Mouse (Mus musculus) embryo, embryonic 10.5 days (tissue): ENCODE data around the gene Tkfc.

Source experiments
- DNase-seq: peaks from one replicate; pipeline ENCODE4 v3.0.0-alpha.2; 2015; ENCODE audit warnings: low spot score

The Tkfc gene

GRCm38 (mm10) chr19:10605293-10605900 lies at the start of gene Tkfc, which contains the start of gene Ddb1:
Gene Tkfc, minus strand, starts transcription at chr19:10605654.
Gene Ddb1, plus strand, starts transcription at chr19:10605327.
- DNase-seq = peak; percentile 100

- DNase-seq = no peak
Observed at GRCm38 (mm10) chr19:10648156-10648555, 42.7 kb upstream of the Tkfc start.

DNA sequence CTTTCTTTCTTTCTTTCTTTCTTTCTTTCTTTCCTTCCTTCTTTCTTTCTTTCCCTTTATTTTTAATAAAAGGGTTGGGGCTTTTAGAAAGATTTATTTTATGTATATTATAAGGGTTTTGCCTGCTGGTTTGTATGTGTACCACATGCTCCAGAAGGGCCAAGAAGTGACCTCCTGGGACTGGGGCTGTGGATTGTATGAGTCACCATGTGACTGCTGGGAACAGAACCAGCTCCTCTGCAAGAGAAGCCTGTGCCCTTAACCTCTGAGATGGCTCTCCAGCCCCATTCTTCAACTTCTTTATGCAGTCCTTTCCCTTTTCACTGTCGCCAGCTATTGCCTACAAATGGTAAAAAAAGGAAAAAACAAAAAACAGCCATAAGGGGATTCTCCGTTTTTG lies 40.2 kb upstream of the Tkfc start:
- no peak for DNase-seq

DNA sequence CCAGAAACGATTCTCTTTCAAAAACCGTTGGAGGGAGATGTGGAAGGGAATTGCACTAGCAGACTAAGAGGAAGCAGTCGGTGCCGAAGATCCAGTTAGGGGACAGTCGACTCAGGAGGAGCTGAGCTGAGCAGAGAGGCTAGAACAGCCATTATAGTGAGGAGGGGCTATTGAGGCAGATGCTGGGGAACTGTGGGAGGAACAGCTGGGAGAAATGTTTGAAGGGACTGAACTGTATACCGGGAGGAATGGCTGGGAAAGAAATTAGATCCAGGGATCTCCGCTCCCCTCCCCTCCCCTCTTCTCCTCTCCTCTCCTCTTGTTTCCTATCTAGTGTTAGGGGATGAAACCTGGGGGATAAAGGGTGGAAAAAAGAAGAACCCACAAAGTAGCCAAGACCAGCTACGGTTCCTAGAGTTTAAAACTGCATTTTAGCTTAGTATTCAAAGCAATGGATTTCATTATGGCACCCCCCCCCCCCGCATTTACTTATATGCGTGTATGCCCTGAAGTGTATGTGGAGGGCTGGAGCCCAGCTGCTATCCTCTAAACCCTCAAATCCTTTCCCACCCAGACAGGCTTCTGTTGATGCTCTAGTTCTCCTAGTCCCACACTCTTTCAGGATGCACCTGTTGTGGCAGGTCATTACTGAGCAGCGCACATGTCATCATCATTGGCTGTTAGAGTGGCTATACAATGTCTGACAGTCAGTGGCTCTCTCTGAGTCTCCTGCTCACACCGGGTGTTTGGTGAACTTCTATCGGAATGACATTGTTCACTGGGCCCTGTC lies 35.3 kb upstream of the Tkfc start:
- DNase-seq = peak; percentile 14

GRCm38 (mm10) chr19:10640080-10640479 lies 34.6 kb upstream of the Tkfc start:
- peak; percentile 7 for DNase-seq

GRCm38 (mm10) chr19:10637840-10638239 lies 32.4 kb upstream of the Tkfc start:
- no peak for DNase-seq

- DNase-seq = peak; percentile 70
Observed at GRCm38 (mm10) chr19:10634872-10635318, 29.4 kb upstream of the Tkfc start.

DNA sequence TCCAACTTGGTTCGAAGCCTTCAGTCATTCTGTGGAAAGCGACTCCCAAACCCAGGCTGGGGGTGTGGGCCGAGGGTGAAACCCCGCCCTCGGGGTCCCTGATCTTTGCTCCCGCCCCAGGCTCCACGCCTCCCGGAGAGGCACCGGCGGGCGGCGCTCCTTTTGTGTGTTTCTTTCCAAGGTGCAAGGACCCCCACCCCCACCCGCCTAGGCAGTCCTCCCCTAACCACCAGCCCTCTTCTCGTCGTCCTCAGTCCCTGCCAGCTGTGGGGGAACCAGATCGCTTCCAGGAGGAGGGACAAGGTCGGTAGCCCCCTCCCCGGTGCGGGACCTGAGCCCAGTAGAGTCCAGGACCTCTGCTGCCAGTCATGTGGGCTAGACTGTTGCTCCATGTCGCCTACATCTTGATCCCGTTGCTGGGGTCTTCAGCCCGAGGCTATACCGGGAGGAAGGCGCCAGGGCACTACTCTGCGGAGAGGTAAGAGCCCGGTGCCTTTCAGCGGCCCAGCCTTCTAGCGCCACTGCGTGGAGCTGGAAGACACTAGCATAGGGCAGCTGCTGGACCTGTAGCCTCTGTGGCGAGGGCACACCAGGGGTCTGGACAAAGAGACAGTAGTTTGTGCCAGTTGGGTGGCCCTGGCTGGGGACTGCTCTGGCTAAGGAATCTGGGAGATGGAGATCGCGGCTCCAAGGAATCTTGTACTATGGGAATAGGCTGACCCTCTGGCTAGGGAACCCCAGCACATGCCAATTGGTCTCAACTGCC lies 28.8 kb upstream of the Tkfc start, which contains the start of gene Vwce:
TSS of gene Vwce (plus strand) at position 108 of the 766 bp plus-strand sequence.
- peak; percentile 77 for DNase-seq

DNA sequence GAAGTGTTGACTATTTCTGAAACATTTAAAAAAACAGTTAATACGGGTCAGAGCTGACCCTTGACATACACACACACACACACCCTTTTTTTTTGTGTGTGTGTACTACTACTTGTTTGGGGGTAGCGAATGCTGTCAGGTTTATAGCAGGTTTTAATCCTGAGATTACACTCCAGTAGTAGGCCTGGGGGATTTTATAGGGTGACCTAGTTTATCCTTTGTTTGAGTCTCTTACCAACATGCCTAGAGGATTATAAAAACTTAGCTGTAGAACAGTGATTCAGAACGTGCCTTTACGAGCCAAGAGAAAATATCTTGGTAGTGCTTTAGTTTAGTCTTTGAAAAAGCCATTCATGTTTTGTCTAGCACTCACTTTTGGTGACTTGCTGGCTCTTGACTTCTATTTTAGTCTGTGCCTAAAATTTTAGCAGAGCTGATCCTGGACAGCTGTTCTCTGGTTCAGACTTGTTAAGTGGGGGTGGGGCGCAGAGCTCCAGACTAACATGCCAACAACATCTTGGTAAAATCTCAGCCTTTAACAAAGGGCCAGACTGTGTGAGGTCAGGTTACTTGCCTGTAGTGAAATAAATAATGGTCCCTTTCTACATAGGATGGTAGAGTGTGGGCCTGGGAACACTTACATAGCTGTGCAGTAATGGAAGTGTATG lies 3.3 kb upstream of the Tkfc start:
- DNase-seq = no peak

DNA sequence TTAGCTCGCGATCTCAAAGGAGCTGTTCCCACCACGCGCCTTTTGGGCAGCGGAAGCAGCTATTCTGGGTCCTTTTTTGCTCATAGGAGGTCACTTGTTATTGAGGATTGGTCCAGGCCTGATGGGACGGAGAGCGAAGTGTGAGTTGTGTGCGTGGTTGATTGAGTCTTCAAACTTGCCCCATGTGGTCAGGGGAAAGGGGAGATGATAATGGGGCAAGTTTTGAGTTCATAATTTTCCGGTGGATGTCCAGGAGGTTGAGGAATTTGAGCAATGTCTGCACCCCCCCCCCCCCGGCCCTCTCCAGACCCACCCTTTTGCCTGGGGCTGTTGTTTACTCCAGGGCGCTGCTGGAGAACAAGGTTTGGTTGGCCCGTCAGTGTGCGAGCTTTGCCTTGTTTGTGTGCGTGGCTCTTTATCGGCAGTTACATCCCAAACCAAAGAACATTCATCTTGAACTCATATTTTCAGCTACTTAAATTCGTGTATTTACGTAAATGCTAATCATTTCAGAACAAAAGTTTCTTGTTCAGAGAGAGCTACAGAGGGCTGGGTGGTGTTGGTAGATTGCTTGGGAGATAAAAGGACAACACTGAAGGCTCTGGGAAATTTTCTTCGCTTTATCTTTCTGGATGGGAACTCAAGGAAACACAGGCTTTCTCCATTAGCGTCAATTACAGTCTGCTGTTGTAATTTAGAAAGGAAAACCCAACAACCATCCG lies 608 bp upstream of the Tkfc start:
- no peak for DNase-seq

GRCm38 (mm10) chr19:10604534-10604933 lies 920 bp downstream of the Tkfc start:
- no peak for DNase-seq

DNA sequence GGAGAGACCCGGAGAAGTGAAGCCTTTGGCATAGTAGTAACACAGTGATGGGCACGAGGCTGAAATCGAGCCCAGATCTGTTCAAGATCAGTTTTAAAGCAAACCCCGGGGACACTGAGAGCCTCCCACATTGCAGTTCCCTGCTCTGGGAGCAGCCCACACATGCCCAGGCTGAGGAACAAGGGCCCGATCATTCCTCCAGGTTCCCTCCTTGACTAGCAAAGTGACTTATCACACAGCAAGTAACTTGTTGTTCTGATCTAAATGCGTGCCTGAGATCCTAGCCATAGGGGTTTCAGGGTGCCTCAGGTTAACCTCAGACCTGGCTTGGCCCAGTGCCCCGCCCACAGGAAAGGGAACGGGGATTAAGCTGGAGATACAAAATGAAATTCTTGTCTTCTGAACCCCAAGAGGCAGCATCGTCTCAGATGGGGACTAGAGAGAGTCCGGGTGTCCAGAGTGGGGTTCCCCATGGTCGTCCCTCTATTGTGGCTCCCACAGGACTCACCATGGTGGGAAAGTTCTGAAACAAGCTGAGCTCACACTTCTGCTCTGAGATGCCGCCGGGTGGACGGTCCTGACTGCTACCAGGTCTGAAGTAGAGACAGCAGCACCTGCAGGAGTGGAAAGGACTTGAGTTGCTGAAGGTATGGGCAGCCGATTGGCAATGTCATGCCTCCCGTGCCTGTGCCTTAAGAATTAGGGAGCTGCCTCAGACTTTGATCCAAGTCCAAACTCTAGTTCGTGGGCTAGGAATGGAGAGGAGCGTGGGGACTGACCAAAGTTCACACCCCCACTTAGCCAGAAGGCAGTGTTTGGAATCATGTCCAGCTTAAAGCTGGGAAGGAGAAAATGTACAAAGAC lies 1.6 kb downstream of the Tkfc start:
- DNase-seq = no peak

- peak; percentile 96 for DNase-seq
Observed at GRCm38 (mm10) chr19:10602787-10603186, 2.7 kb downstream of the Tkfc start.

DNA sequence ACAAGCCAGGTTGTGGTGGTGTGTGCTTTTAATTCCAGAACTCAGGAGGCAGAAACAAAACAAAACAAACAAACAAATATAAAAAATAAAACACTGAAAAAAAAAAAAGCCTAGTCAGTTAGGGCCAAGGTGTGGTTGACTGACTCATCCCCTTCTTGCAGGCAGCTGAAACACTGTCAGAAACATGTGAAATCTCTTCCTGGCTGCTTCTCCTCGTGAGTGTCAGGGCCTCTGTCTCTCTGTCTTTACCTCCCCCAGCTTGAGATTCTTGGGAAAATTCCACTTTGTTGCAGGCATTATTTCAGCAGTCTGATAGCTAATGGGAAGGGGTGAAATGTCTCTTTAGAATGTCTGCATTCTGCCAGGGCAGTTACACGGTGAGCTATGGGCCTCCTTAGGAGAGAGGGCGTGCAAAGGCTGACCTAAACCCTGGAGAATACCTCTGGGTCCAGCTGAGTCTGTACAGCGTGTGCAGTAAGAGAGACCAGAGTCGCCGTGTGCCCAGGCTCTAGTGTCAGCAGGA lies 3.1 kb downstream of the Tkfc start:
- no peak for DNase-seq

- DNase-seq = no peak
Observed at GRCm38 (mm10) chr19:10599648-10600047, 5.8 kb downstream of the Tkfc start.

DNA sequence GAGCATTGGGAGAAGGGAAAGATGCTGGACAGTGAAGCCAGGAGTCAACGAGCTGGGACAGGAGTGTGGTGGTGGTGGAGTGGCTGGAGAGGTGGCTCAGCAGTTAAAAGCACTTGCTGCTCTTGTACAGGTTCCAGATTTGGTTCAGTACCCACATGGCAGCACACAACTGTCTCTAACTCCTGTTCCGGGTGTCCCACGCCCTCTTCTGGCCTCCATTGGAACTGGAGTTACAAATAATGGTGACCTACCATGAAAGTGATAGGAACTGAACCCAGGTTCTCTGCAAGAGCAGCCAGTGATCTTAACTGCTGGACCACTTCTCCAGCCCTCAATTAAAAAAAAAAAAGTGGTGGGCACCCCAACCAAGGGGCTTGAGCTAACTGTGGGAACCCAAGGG lies 7.3 kb downstream of the Tkfc start:
- peak; percentile 9 for DNase-seq

- DNase-seq = no peak
Observed at GRCm38 (mm10) chr19:10591659-10592377, 13.6 kb downstream of the Tkfc start.

DNA sequence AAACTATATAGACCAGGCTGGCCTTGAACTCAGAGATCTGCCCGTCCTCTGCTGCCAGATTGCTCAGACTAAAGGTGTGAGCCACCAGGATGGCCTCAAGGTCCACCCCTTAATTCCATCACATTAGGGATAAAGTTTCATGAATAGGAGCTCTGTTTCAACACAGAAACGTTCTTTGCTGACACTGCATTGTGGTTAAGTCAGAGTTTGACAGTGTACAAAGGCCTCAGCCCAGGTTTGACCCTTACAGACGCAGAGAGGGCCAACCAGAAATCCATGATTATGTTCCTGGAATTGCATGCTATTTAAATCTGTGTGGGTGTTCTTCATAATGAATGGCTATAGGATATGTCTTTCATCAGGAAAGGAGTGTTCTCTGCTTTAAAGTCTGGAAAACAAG lies 15.2 kb downstream of the Tkfc start:
- DNase-seq = no peak

GRCm38 (mm10) chr19:10589127-10589857 lies 16.2 kb downstream of the Tkfc start:
- no peak for DNase-seq
